Mouse (Mus musculus) liver, embryonic 18 days (tissue): ENCODE data around the gene Cyth4. TPM values are rescaled to one million over a fixed set of nuclear protein-coding genes. Genes with fewer than 3 reads are reported as not detected.

ENCODE experiments used
- polyA plus RNA-seq: library from polyadenylated mRNA; depleted of rRNA; stranded (reverse); fragments of >200 nt; gene quantifications from 2 replicates; pipeline ENCODE4 v1.2.3, GENCODE M21; 2012; rRNA removed

Gene Cyth4
- 9.2 and 9.6 TPM in 2 replicates for polyA plus RNA-seq

DNA sequence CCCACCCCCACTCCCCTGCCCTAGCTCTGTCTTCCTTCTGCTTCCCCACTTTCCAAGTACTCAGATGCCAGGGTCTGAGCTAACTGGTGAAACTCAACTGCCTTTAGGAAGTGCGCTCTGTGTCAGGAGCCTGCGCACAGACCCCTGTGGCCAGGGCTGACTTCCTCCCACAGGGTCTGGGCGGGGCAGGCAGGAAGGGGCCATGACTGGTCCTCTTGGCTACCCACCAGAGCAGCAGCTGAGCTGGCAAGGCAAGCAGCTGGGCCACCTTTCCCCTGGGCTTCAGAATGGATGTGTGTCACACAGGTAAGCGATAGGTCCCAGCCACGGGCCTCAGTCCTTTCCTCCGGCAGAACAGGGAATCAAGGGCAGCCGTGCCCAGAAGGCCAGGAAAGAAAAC is at the start of gene Cyth4:
Gene Cyth4, plus strand, starts transcription at position 134 of the 400 bp plus-strand sequence.

DNA sequence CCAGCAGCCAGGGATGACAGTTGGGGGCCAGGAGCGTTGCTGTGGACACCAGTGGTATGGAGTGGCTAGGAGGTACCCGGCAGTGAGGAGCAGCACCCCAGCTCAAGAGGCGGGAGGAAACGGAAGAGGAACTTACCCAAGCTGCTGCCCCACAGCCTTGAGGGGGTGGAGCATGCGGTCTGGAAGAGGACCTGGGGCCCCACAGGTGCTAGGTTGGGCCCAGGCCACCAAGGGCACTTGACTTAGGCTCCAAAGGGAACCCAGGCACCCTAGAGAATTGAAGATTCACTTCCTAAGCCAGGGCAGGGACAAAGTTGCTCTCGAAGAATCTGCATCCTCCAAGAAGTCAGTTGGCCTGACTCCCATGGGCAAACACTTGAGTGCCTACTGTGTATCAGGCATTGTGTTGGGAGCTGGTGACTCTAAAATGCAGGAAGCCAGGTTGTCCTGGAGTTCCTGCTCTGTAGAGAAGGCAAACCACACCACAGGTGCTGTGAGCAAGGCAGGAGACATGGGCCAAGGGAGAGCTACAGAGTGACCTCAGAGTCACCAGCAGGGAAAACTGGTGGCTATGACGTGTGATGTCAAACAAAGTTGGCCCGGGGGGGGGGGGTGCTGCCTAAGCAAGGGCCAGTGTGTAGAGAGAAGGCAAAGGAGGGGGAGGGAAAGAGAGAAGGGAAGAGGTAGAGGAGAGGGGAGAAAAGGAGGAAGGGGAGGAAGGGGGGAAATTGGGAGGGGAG is 24.0 kb upstream of the Cyth4 start, which contains the start of gene Rac2:
Gene Rac2, minus strand, starts transcription at position 126 of the 740 bp plus-strand sequence.

Other genes with a start within 250 kb of the Cyth4 start
- 0.03 and 0.05 TPM in 2 replicates for gene Tex33, start 201.1 kb upstream of the Cyth4 start, polyA plus RNA-seq
- gene Tst, start 191.1 kb upstream of the Cyth4 start, polyA plus RNA-seq, result 310 and 330 TPM in 2 replicates
- gene Mpst, start 190.6 kb upstream of the Cyth4 start, polyA plus RNA-seq, result 122 and 136 TPM in 2 replicates
- 9.7 and 14.1 TPM in 2 replicates for gene Kctd17, start 168.5 kb upstream of the Cyth4 start, polyA plus RNA-seq
- gene Tmprss6, start 128.4 kb upstream of the Cyth4 start, polyA plus RNA-seq, result 74.6 and 84.1 TPM in 2 replicates
- 1.2 and 1.5 TPM in 2 replicates for gene Il2rb, start 101.8 kb upstream of the Cyth4 start, polyA plus RNA-seq
- 7.3 and 8.1 TPM in 2 replicates for gene C1qtnf6, start 65.6 kb upstream of the Cyth4 start, polyA plus RNA-seq
- gene Sstr3, start 52.4 kb upstream of the Cyth4 start, polyA plus RNA-seq, result 0.01 and 0.12 TPM in 2 replicates
- 87.3 and 91.4 TPM in 2 replicates for gene Rac2, start 24.3 kb upstream of the Cyth4 start, polyA plus RNA-seq
- not detected in 2 replicates for gene Elfn2, start 121.7 kb downstream of the Cyth4 start, polyA plus RNA-seq
- gene Mfng, start 176.4 kb downstream of the Cyth4 start, polyA plus RNA-seq, result 3.7 and 4.1 TPM in 2 replicates
- gene Card10, start 206.0 kb downstream of the Cyth4 start, polyA plus RNA-seq, result 4.5 and 5.8 TPM in 2 replicates
- 11.7 and 13.7 TPM in 2 replicates for gene Cdc42ep1, start 245.6 kb downstream of the Cyth4 start, polyA plus RNA-seq